ENCODE assay signal across 8 mouse cellular contexts in genomic region chr11:3808162-3808561, GRCm38 (mm10). TPM values are rescaled to one million over a fixed set of nuclear protein-coding genes. Genes with fewer than 3 reads are reported as not detected.
DNase-seq lines count a peak whose midpoint lies in the region; ATAC-seq and TF ChIP-seq lines count a peak whose summit lies in the region.

No protein-coding gene starts in this region.

- H3K27ac ChIP-seq in gastrocnemius, adult 2 months, result no peak overlapping the region

- peak; percentile 50 for TF ChIP-seq CTCF in gastrocnemius, adult 2 months (IDR thresholded peaks at IDR 0.05)

- no peak for ATAC-seq in activated CD4-positive, CD25-positive, alpha-beta regulatory T cell, adult 4 months

- DNase-seq in gastrocnemius, adult 2 months, result no peak
- no peak for DNase-seq in gastrocnemius, adult 8-10 months (ENCODE audit: low spot score in 2 of 2)
- peak; percentile 5 for DNase-seq in lung, postnatal 10 days
- no peak for DNase-seq in lung, postnatal 4 days
- peak; percentile 76 for DNase-seq in cerebellum, postnatal 10 days
- peak; percentile 37 for DNase-seq in retina, embryonic 14.5 days (ENCODE audit: low spot score)
- DNase-seq in frontal cortex, postnatal 10 days (ENCODE audit: low spot score in 2 of 2), result no peak

- H3K4me3 ChIP-seq in gastrocnemius, adult 2 months, result no peak overlapping the region

- intact Hi-C loops in gastrocnemius, adult 2 months (cut with DNase I), result loop anchor here (5.0 to 10.0 kb wide), 2 partner anchors 74 to 107 kb away; partner anchors contain the start of gene Slc35e4

RNA-seq across cellular contexts. Expression of gene Osbp2, which starts 55.5 kb away (rescaled TPM):
- 1 to 10 TPM in 1 of 2 experiments, under 1 TPM in 1; 0.71 to 1.3 TPM for total RNA-seq in gastrocnemius, adult 2 months (2021)
- total RNA-seq in gastrocnemius, adult 8-10 months (2022), result 1 to 10 TPM in 2 of 4 experiments, under 1 TPM in 2; 0.75 to 1.6 (median 1.0) TPM
- polyA plus RNA-seq in activated CD4-positive, CD25-positive, alpha-beta regulatory T cell, adult 4 months (2017; shearing (Covaris generic)), result not detected

Comparison
In these comparisons a context has a peak if more than half of its experiments do, and no peak if none do; other contexts are left out.
1. DNase-seq: peak in lung, postnatal 10 days (single experiment), cerebellum, postnatal 10 days (2 of 2) and retina, embryonic 14.5 days (single experiment); none in gastrocnemius, adult 2 months (single experiment), gastrocnemius, adult 8-10 months (0 of 2), lung, postnatal 4 days (0 of 2) and frontal cortex, postnatal 10 days (0 of 2).